Mouse (Mus musculus): Measurements from ENCODE around the gene Rbfox1.

Rbfox1 gene

DNA sequence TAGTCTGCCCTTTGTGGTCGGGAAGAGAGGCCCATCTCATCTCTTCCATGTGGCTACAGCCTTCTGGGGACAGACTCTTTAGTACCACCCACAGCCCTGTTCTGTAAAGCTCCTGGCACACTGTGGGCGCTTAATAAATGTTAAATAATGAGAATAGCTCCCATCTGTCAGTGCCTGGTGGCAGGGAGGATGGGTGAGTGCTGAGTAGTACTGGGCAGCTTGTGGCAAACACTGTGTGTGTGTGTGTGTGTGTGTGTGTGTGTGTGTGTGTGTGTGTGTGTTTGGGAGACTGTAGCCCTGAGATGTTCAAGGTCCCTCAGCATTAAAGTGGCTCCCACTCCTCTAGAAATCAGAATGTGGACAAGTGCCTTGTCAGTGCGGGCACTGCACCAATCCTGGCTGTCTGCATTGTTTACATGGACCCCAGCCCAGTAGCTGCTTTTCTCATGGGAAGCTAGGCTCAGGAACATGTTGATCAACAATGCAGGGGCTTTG, 1196.0 kb downstream of the Rbfox1 start:
- DNase-seq (ENCODE audit: low spot score in 2 of 2) = no peak

DNA sequence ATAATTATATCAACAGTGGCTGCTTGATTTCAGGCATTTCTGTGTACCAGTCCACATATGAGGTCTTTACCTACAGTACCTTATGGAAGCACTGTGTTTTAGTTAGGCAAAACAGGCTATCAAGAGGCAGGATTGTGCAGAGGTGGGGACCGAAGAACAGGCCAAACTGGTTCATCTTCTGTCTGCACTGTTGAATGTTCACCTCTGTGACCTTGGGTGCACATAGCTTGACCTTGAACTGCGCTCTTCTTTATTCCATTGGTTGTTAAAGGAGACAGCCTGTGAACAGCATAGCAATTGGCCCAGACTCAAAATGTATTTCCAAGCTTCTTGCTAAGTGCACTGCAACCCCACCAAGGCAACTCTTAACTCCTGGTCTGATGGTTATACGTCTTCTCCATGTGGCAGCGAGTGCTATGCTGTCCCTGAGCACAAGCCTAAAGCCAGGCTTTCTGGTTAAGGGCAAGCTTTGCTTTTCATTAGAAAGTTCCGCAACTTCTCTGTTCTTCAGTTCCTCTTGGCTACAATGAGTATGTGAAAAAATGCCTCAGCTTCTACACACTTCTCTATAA, 1196.6 kb downstream of the Rbfox1 start:
- DNase-seq (ENCODE audit: low spot score in 2 of 2) = no peak

DNA sequence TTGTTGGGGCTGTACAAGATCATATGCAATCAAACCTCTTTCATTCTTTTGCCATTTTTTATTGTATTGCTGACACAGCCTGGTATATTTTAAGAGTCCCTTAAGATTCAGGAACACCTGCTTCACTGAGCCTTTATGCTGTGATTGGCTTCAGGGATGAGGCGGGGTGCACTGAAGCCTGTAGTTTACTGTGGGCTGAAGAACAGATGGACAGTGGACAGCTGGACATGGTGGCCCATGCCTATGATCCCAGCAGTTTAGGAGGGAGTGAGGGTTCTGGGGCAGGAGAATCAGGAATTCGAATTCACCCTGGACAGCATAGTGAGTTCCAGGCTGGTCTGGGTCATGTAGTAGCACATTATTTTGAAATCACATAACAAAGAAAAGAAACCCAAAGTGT, 1198.8 kb downstream of the Rbfox1 start:
- DNase-seq (ENCODE audit: low spot score in 2 of 2) = no peak

DNA sequence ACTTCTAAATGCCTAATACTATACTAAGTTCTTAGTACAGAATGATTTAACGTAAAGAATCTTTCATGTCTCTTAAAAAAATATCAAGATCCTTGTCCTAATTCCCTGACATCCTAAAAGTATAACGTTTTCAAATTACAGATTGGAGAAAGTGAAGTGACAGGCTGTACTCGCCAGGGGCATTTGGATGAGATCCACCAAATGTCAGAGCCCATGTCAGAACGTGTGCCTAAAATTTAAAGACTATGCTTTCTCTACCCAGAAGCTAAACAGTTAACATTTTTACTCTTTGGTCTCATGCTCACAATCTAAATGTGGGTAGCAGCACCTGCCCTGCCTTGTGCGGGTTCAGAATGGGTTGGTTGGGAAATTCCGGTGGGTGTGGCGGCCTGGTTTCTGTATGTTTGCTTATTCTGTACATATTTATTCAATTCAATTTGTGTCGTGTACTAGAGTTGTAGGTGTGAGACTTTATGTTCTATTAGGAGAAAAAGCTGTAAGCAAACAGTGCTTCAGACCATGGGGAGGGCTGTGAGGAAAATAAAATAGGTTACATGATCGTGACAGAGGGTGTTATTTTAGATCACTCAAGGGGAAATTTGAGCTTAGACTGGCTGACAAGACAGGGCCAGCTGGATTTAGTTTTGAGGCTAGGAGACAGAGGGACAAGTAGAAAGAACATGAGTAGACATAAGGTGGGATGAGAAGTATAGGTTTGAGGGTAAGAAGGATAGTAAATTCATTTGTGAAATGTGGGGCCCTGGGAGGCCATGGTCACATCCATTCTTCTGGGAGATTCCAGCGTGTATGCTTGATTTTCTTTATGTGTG, 1203.7 kb downstream of the Rbfox1 start:
- no peak for DNase-seq (ENCODE audit: low spot score in 2 of 2)

DNA sequence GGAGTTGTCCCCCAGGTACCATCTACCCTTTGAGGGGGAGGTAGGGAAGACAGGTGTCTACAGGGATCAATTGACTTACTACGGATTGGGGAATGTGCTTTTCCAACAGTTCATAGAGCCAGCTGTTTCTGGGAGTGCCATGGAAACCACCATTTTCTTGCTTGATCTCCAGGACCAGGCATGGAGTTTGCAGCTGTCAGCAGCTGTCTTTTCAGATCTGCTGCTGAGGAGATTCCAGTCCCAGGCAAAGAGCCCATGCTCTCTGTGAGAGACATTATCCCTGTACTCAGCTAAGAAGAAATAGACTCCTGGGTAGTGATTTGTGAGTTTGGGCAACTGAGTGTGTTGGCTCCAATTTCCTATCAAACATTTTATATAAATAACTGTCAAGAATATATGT, 1204.3 kb downstream of the Rbfox1 start:
- no peak for DNase-seq (ENCODE audit: low spot score in 2 of 2)

DNA sequence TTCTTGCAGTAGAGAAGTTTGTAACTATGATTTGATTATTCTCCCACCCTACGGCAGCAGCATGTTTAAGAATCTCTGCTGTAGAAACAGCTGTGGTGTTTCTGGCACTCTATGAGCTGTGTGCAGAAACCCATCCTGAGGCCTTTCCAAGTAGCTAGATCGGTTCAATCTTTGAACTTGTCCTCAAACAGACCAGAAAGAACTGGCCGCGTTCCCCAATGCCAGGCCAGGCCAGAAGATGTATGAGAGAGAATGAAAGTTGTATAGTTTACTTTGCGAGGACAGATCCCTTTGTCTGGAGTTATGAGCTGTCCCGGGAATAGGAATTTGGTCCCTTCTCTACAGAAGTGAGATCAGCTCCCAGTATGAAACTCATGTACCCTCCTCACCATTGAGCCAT, 1205.0 kb downstream of the Rbfox1 start:
- DNase-seq (ENCODE audit: low spot score in 2 of 2) = no peak

DNA sequence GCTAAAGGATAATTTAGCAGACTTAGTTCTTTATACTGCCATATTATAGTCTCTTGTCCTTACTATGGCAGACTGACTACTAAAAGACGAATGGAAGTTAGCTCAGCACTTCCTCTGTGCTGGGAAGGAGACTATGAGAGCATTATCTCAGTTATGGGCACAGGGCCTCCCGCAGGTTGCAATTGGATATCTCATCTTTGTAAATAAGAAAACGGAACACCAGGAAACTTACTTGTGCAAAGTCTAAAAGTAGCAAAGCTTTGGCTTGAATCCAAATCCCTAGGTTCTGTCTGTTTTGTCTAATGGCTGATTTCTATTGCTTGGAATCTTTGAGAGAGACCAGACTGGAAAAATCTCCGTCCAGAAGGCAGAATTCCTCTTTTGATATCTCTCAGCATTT, 1207.7 kb downstream of the Rbfox1 start:
- DNase-seq (ENCODE audit: low spot score in 2 of 2) = no peak

DNA sequence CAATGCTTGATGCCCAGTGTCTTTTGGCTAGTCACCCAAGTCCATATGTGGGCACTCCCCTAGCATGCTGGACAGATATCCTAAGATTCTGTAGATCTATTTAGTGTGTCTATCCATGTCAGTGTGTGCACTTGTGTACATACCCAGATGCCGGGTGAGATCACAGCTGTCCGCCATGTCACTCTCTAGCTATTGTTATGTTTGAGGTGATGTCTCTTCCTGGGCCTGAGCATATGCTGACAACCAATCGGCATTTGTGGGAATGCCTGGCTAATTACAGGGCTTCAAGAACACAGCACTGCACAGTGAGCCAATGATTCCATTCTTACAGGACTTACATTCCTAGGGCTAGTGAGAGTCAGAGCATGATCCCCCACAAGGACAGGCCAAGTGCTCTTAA, 1208.5 kb downstream of the Rbfox1 start:
- no peak for DNase-seq (ENCODE audit: low spot score in 2 of 2)

DNA sequence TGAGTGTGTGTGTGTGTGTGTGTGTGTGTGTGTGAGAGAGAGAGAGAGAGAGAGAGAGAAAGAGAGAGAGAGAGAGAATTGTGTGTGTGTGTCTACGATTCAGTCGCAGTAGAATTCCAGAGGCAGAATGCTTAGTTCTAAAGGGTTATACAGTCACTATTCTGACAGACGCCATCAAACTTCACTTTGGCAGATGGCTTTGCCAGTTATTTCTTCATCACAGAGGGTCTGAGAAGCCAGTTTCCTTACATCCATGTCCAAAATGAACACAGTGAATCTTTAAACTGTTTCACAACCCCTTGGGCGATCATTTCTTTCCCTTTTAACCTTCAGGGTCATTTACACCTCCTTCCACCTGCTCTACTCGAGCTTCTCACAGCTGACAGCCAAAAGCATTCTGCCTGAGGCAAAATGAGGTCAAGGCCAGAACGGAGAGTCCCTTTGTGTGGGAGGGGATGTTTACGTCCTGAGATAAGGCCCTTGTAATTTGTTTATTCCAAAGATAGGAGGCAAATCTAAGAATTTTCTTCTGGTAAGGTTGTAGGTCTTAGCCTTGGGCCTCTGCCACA, 1209.1 kb downstream of the Rbfox1 start:
- no peak for DNase-seq (ENCODE audit: low spot score in 2 of 2)

DNA sequence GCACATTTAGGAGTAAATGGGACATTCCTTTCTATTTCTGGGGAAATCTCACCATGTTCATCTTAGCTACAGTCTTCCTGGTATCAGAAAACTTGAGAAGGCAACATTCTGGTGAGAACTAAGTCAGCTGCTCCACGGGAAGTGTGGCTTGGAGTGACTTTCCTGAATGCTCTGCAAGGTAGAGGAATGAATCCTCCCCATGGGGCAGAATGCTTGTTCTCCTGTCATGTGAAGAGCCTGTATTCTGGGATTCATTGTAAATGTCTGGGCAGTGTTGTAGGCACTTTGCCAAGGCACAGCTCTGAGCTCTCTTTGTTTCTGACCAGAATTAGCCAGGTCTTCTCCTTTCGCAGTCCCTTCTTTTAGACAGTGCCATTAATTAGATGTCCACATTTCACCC, 1211.9 kb downstream of the Rbfox1 start:
- DNase-seq (ENCODE audit: low spot score in 2 of 2) = no peak

DNA sequence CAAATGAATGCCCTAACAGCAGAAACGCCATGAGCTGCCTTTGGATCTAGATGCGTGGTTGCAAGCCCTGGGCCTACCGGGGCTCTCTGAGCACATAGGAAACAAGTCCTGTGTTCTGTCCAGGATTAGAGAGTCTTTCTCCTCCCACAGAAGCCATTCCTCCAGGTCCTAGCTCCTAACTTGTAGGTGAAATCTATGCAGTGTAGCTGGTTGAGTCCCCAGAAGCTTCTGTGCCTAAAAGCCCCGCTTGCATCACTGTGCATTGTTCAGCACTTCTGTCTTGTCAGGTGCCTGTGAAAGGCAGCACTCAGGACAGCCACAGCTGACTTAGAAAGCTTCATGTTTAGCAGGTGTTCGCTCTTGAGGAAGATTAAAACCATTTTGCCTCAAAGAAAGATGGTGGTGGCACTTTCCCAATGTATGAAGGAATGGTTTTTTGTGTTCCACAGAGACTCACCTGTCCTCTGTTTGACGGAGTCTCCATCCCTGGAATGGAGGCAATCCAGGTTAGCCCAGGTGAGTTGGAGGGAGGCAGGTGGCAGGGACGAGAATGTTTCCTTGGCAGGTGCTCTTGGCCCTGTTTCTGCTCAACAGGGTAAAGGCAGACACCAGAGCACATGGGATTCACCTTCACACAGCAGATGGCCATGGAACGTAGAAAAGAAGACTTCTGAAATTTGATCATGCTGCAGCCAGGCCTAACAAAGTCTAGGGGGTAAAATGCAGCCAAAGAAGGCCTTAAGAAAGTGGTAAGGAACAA, 1213.0 kb downstream of the Rbfox1 start:
- no peak for DNase-seq (ENCODE audit: low spot score in 2 of 2)

DNA sequence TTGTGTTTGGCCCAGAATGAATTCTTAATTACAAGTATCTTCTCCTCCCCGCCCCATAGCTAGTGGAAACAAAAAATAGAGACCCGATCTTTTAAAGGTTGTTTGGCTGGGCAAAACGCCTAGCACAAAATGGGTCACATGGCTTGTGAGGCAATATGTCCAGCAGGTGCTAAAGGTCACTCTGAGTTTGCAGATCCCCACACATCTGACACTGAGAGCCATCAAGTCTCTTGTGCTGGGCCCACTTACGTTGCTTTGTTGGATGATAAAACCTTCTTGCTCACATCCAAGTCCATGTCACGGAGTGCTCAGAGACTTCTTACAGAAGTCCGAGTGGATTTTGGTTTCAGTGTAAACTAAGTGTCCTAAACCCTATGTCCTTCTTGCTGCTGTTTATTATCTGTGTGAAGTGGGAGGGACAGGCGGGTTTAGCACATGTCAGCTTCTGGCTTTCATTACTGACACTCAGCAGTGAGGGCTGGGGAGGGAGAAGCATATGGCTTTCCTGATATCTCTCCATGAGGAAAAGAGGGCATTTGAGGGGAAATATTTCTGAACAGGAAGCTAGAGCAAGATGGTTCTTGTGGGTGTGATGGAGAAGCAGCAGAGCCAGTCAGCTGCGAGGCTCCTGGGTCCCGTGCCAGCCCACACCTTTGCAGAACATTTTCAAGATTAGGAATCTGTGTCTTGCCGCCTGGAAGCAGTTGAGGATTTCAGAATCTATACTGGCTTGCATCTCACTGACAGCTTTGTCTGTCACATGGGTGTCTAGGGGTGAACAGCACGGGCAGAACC, 1214.5 kb downstream of the Rbfox1 start:
- no peak for DNase-seq (ENCODE audit: low spot score in 2 of 2)

DNA sequence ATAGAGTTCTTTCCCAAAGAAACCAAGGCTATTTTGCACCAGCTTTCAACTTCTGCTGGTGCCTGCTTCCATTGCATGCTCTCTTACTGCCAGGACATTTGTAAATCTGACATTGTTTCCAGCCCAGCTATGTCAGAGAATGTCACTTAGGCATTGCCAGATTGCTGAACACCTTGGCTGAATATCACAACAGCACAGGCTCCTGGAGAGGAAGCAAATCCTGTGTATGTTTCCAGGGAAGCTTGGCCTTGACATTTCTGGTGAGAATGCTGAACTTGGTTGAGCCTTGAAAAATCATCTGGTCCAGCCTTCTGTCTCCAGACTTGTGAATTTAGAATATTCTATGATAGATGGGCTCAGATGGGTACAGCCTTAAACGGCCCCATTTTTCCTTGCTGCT, 1217.3 kb downstream of the Rbfox1 start:
- no peak for DNase-seq (ENCODE audit: low spot score in 2 of 2)

DNA sequence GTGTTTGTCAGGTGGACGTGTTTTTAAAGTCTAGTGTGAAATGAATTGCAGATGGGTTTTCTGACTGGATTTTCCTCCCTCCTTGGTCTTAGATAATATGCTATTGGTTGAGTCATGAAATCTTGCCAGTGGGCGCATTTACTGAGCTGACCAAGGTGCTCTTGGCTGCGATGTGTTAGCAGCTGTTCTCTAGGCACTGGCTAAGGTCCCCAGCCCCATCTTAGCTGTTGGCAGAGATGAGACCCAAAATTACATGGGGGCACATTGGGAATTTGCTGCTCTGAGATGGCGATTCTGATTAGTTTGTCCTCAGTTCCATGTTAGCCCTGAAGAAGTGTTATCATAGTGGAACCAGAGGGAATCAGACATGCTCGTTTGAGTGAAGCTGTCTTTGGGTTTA, 1218.1 kb downstream of the Rbfox1 start:
- no peak for DNase-seq (ENCODE audit: low spot score in 2 of 2)

DNA sequence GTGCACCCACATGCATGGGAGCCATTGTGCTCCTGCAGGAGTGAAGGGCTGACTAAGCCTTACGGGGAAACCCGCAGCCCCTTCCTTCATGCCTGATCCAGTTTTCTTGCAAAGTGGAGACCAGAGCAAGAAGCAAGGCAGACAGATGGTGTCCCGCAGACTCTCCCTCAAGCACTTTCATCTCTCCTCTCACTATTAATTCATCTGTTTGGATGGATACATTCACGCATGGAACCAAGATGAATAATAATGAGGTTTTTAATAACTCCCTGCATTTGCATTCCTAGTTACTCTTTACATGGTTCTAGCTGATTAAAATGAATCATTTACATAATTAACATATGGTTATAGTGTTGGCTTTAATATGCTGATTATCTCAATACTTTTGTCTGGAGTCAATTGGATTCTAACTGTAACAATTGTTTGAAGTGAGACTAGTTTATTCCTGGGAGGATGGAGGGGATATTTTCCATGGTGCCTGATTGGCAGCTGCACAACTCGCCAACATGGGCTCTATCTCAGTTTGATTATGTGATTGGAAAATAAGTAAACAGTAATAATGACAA, 1221.4 kb downstream of the Rbfox1 start:
- DNase-seq (ENCODE audit: low spot score in 2 of 2) = no peak

DNA sequence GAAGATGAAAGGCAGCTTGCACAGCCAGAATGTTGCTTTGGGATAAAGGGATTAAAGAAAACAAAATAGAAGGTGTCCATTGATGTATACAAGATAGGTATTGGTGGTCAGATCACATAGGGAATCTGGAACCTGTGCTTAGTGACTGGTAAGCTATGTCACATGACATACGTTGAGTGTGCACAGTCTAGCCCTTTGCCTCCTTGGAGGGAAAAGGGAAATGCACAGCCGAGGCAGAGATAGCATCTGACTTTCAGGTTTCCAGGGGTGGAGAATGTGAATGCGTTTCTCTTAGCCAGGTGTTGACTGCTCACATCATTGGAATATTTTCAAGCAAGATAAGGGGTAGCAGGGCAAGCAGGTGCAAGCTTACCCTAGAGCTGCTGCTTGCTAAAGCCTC, 1230.8 kb downstream of the Rbfox1 start:
- no peak for DNase-seq (ENCODE audit: low spot score in 2 of 2)

DNA sequence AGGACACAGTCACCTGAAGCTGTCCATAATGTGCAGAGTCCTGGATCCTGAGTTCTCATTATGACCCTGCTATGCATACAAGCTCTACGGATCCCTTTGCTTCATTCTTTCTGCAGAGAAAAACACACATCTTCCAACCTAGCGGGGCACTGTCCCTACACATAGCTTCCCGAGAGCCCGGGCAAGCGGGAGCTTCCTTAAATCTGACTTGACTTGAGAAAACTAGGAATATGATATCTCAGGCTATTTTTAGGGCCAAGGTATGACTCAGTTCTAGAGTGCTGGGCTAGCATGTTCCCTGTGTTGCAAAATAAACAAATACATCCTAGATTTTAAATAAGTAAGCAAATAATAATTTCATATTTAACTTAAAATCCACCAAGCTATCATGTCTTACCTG, 1244.4 kb downstream of the Rbfox1 start:
- no peak for DNase-seq (ENCODE audit: low spot score in 2 of 2)

DNA sequence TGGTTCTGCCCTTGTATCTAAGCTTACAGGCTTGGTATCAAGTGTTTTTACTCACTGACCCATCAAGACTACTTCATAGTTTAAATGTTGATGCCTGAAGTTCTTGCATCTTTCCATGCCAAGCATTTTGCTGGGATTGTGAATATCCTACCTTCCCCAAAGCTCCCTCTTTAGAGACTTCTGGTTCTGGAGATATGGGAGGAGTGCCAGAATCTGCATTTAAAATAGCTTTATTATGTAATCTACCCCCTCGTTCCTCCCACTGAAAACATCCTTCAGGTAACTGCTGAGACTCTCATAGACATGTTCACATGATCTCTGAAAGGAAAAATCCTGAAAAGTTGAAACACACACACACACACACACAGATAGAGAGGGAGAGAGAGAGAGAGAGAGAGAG, 1247.3 kb downstream of the Rbfox1 start:
- no peak for DNase-seq (ENCODE audit: low spot score in 2 of 2)

DNA sequence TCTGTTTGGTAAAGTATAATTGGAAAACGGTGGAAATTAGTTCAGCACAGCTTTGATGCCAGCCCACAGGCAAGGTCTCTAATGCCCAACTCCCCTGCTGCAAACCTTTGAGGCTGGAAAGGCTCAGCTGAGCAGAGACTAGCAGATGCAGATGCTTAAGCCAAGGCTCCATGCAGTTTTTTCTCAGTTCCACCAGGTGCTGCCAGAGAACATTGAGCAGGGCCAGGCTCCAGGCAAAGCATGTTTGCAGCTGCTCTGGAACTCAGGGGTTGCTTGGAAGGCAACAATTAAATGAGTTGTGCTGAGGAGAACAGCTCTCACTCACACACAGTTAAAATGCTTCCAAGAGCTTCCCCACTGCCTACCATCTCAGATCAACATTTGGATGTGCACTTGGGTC, 1251.8 kb downstream of the Rbfox1 start:
- no peak for DNase-seq (ENCODE audit: low spot score in 2 of 2)

DNA sequence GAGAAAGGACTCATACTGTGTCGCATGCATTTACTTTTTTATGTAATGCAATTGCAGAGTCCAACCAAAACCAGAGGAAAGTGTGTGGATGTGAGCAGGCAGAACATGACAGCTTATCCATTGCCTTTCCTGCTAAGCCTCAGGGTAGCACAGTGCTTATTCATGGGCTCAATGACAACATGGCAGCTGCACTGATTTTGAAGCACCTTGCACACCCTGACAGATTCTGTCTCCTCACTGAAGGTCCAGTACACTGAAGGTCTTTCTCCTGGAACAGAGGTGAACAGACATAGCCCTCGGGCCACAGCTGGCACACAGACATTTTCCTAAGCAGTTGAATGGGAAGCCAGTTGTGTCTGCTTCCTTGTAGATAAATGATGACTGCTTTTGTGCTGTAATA, 1254.3 kb downstream of the Rbfox1 start:
- DNase-seq (ENCODE audit: low spot score in 2 of 2) = no peak

DNA sequence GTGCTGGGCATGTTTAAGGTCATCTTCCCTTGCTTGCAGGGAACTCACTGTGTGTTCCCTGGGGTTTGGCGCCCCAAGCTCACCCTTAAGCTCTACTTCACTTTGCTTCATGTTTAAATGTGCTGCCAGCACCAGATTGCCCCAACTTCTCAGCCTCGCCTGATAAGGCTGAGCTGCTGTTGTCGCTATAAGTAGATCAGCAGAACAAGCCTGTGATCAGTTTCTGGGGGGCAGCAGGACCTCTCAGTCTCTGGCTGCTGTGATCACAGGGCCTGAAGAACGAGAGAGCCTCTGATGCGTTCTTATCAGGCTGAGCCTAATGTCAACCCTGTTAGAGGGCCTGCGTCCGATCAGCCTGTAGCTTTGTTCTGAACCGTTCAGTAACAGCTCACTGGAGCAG, 1255.8 kb downstream of the Rbfox1 start:
- DNase-seq (ENCODE audit: low spot score in 2 of 2) = no peak
